Comparison of ENCODE assay signal across 11 mouse cellular contexts in genomic region chr3:138861032-138861431, GRCm38 (mm10).
A peak's percentile ranks its signal among the peaks of the same experiment; 100 is the strongest.
DNase-seq lines count a peak whose midpoint lies in the region; ATAC-seq lines count a peak whose summit lies in the region.
"Had no signal": no experiment of that assay in that cellular context is flagged by ENCODE, and none has a peak within 500 bp of the region (broad histone marks: within the 10 kb centered on the region; RNA-seq: fewer than 3 reads in every experiment).

No protein-coding gene starts in this region.

- no peaks in the 10 kb centered on the region for H3K9me3 ChIP-seq in forebrain, embryonic 15.5 days
- H3K9me3 ChIP-seq in forebrain, embryonic 10.5 days = no peaks in the 10 kb centered on the region; the same call in 1 of the 2 replicates
- 0 out of 2 replicates have a peak, but pooled peaks cover under 1% of the 10 kb centered on the region for H3K9me3 ChIP-seq in neural tube, embryonic 13.5 days
- H3K9me3 ChIP-seq in neural tube, embryonic 15.5 days (replicated peaks) = no peaks in the 10 kb centered on the region
- no peaks in the 10 kb centered on the region for H3K9me3 ChIP-seq in hindbrain, embryonic 13.5 days
- H3K9me3 ChIP-seq: embryonic facial prominence, embryonic 12.5 days; midbrain, embryonic 13.5 days had no signal

- peak; percentile 38; the same call in 1 of the 2 replicates for ATAC-seq in forebrain, embryonic 15.5 days (replicated peaks)
- ATAC-seq in neural tube, embryonic 13.5 days (ENCODE audit: low read depth) = no peak
- no peak for ATAC-seq in neural tube, embryonic 15.5 days (ENCODE audit: low FRiP score)
- ATAC-seq in hindbrain, embryonic 13.5 days (ENCODE audit: low FRiP score) = 0 out of 2 replicates have a peak, but pooled peaks have one; percentile 13
- ATAC-seq: midbrain, embryonic 13.5 days; Patski had no signal

- no peaks in the 10 kb centered on the region for H3K36me3 ChIP-seq in forebrain, embryonic 15.5 days
- H3K36me3 ChIP-seq in forebrain, embryonic 10.5 days (replicated peaks) = no peaks in the 10 kb centered on the region
- H3K36me3 ChIP-seq in neural tube, embryonic 13.5 days = no peaks in the 10 kb centered on the region
- H3K36me3 ChIP-seq in neural tube, embryonic 15.5 days = no peaks in the 10 kb centered on the region
- no peaks in the 10 kb centered on the region for H3K36me3 ChIP-seq in hindbrain, embryonic 13.5 days
- H3K36me3 ChIP-seq: embryonic facial prominence, embryonic 12.5 days; midbrain, embryonic 13.5 days had no signal

- H3K4me1 ChIP-seq in forebrain, embryonic 15.5 days = peaks cover 80% of the 10 kb centered on the region
- H3K4me1 ChIP-seq in forebrain, embryonic 10.5 days = peaks cover 53% of the 10 kb centered on the region
- H3K4me1 ChIP-seq in neural tube, embryonic 13.5 days (replicated peaks) = peaks cover 60% of the 10 kb centered on the region
- H3K4me1 ChIP-seq in neural tube, embryonic 15.5 days = peaks cover 58% of the 10 kb centered on the region
- H3K4me1 ChIP-seq in hindbrain, embryonic 13.5 days (replicated peaks) = peaks cover 58% of the 10 kb centered on the region

- no peaks in the 10 kb centered on the region for H3K27me3 ChIP-seq in forebrain, embryonic 15.5 days
- no peaks in the 10 kb centered on the region for H3K27me3 ChIP-seq in forebrain, embryonic 10.5 days (ENCODE audit: poor library complexity, severe bottlenecking)
- no peaks in the 10 kb centered on the region for H3K27me3 ChIP-seq in neural tube, embryonic 13.5 days
- no peaks in the 10 kb centered on the region for H3K27me3 ChIP-seq in neural tube, embryonic 15.5 days (replicated peaks)
- no peaks in the 10 kb centered on the region for H3K27me3 ChIP-seq in hindbrain, embryonic 13.5 days
- H3K27me3 ChIP-seq: CH12.LX; embryonic facial prominence, embryonic 12.5 days; midbrain, embryonic 13.5 days; Patski had no signal

- H3K27ac ChIP-seq in forebrain, embryonic 15.5 days (replicated peaks) = no peak overlapping the region
- no peak overlapping the region for H3K27ac ChIP-seq in forebrain, embryonic 10.5 days
- peak overlapping the region; percentile 46 for H3K27ac ChIP-seq in neural tube, embryonic 13.5 days (replicated peaks)
- H3K27ac ChIP-seq in neural tube, embryonic 15.5 days (replicated peaks) = no peak overlapping the region
- H3K27ac ChIP-seq in hindbrain, embryonic 13.5 days = peak overlapping the region; percentile 10; the same call in 1 of the 2 replicates
- H3K27ac ChIP-seq: embryonic facial prominence, embryonic 12.5 days; midbrain, embryonic 13.5 days had no signal

- WGBS in forebrain, embryonic 15.5 days = 39% methylated on average over 9 of the region's 9 CpGs
- WGBS in forebrain, embryonic 10.5 days = 86% methylated on average over 9 of the region's 9 CpGs
- WGBS in neural tube, embryonic 13.5 days = 30% methylated on average over 9 of the region's 9 CpGs
- WGBS in neural tube, embryonic 15.5 days = 32% methylated on average over 9 of the region's 9 CpGs
- 29% methylated on average over 9 of the region's 9 CpGs for WGBS in hindbrain, embryonic 13.5 days

- H3K9ac ChIP-seq in forebrain, embryonic 15.5 days (replicated peaks) = no peak overlapping the region
- no peak overlapping the region for H3K9ac ChIP-seq in neural tube, embryonic 13.5 days
- no peak overlapping the region for H3K9ac ChIP-seq in neural tube, embryonic 15.5 days (replicated peaks)
- H3K9ac ChIP-seq in hindbrain, embryonic 13.5 days = no peak overlapping the region
- H3K9ac ChIP-seq: embryonic facial prominence, embryonic 12.5 days; midbrain, embryonic 13.5 days had no signal

- no peak overlapping the region for H3K4me3 ChIP-seq in forebrain, embryonic 15.5 days
- no peak overlapping the region for H3K4me3 ChIP-seq in forebrain, embryonic 10.5 days
- no peak overlapping the region for H3K4me3 ChIP-seq in neural tube, embryonic 13.5 days
- no peak overlapping the region for H3K4me3 ChIP-seq in neural tube, embryonic 15.5 days (replicated peaks)
- H3K4me3 ChIP-seq in hindbrain, embryonic 13.5 days = no peak overlapping the region
- H3K4me3 ChIP-seq: embryonic facial prominence, embryonic 12.5 days; midbrain, embryonic 13.5 days had no signal

- H3K4me2 ChIP-seq in forebrain, embryonic 15.5 days (replicated peaks) = no peak overlapping the region
- H3K4me2 ChIP-seq in neural tube, embryonic 13.5 days = no peak overlapping the region
- H3K4me2 ChIP-seq in neural tube, embryonic 15.5 days = no peak overlapping the region
- no peak overlapping the region for H3K4me2 ChIP-seq in hindbrain, embryonic 13.5 days
- H3K4me2 ChIP-seq: embryonic facial prominence, embryonic 12.5 days; midbrain, embryonic 13.5 days had no signal

- no peak for DNase-seq in forebrain, embryonic 10.5 days (ENCODE audit: extremely low spot score, low spot score)
- DNase-seq in right cerebral cortex, postnatal 10 days (ENCODE audit: low spot score in 2 of 2) = peak; percentile 69 to 80
- no peak for DNase-seq in spleen, adult 18-20 months

Comparison
In these comparisons a context has a peak if more than half of its experiments do, and no peak if none do; other contexts are left out.
1. H3K27ac ChIP-seq: peak in neural tube, embryonic 13.5 days (single experiment) and hindbrain, embryonic 13.5 days (single experiment); none in forebrain, embryonic 15.5 days (single experiment), forebrain, embryonic 10.5 days (single experiment) and neural tube, embryonic 15.5 days (single experiment).
2. ATAC-seq: peak in forebrain, embryonic 15.5 days (single experiment) and hindbrain, embryonic 13.5 days (single experiment); none in neural tube, embryonic 13.5 days (single experiment) and neural tube, embryonic 15.5 days (single experiment).
3. DNase-seq: peak in right cerebral cortex, postnatal 10 days (2 of 2); none in forebrain, embryonic 10.5 days (single experiment) and spleen, adult 18-20 months (0 of 2).